Mouse (Mus musculus) limb, embryonic 10.5 days (tissue): ENCODE measurements at regions not wholly inside any gene's neighbourhood (a gene's known extent, or its start where the extent isn't known, plus 50 kb on each side); places are given as distances from the start of the nearest gene placed in this dataset.

Experiments used
- DNase-seq: peaks from one replicate; pipeline ENCODE4 v3.0.0-alpha.2; 2017; ENCODE audit warnings: low spot score
- H3K27ac ChIP-seq: fragments of 300-500 bp; sonication (generic); 2 replicates; pipeline ENCODE4 v1.5.1; 2016; ENCODE audit warnings: mild to moderate bottlenecking
- H3K27me3 ChIP-seq: fragments of 300-500 bp; sonication (generic); 2 replicates; pipeline ENCODE4 v1.6.1; 2016; ENCODE audit warnings: low read depth, mild to moderate bottlenecking; ENCODE audit not compliant: poor library complexity, severe bottlenecking
- H3K36me3 ChIP-seq: fragments of 300-500 bp; sonication (generic); 2 replicates; pipeline ENCODE4 v1.6.1; 2016; ENCODE audit warnings: mild to moderate bottlenecking, moderate library complexity
- H3K4me1 ChIP-seq: fragments of 300-500 bp; sonication (generic); 2 replicates; pipeline ENCODE4 v1.6.1; 2016
- H3K4me3 ChIP-seq: fragments of 300-500 bp; sonication (generic); 2 replicates; pipeline ENCODE4 v1.5.1; 2016; ENCODE audit warnings: mild to moderate bottlenecking, moderate library complexity
- H3K9me3 ChIP-seq: fragments of 300-500 bp; sonication (generic); replicated peaks from 2 replicates; pipeline ENCODE4 v1.6.1; 2016; ENCODE audit warnings: mild to moderate bottlenecking
- WGBS: fragments of 180-500 bp; shearing (Covaris S2); methylation state at CpG from one replicate; pipeline ENCODE4 v1.1.7; 2016; 5-methylcytosine and 5-hydroxymethylcytosine counted together

DNA sequence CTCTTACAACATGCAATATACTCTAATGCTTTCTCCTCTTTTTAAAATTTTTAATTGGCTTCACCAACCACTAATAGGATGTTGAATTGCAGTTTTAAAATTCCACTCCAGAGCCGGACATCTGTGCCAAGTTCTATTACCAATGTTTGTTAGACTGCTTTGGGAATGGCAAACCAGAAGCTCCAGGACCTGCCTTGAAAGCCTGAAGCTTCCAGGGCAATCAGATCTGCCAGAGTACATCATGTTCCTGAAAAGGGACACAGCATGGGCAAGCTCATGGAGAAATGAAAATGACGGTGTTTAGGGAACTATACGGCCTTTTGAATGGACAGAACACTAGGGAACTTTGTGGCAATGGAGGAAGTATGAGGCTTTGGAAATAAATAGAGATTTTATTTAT lies 187.8 kb upstream of the Spaca1 start:
- 92% methylated on average over 3 of the region's 3 CpGs for WGBS
- Histone ChIP-seq H3K27me3 (no peaks in the 10 kb centered on the region), H3K4me1 (peaks cover 31% of the 10 kb centered on the region), H3K4me3 (no peak overlapping the region), H3K27ac (no peak overlapping the region), H3K36me3 (no peaks in the 10 kb centered on the region), H3K9me3 (no peaks in the 10 kb centered on the region)
- DNase-seq: no peak

DNA sequence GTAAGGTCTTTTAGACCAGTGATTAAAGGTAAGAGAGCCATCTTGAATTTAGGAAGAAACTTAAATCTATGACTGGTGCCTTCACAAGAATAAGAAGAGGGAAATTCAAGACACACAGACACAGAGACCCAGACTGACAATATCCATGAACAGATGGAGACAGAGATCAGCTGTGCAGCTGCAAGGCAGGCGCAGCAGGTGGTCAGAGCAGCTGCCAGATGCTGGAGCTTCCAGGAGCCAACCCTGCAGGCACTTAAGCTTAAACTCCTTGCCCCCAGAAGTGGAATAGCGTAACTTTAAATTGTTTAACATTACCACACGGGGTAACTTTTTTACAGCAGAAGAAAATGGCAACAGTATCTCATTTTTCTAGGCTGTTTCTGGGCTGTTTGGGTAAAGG lies 189.6 kb upstream of the Spaca1 start:
- no peaks in the 10 kb centered on the region for H3K27me3 ChIP-seq
- DNase-seq: no peak
- no peak overlapping the region for H3K4me3 ChIP-seq
- no peaks in the 10 kb centered on the region for H3K36me3 ChIP-seq
- H3K9me3 ChIP-seq: no peaks in the 10 kb centered on the region
- WGBS: 63% methylated on average over 3 of the region's 3 CpGs
- peaks cover 21% of the 10 kb centered on the region for H3K4me1 ChIP-seq
- no peak overlapping the region for H3K27ac ChIP-seq

GRCm38 (mm10) chr4:34241060-34241571 lies 191.1 kb upstream of the Spaca1 start:
- no peaks in the 10 kb centered on the region for H3K36me3 ChIP-seq
- H3K27me3 ChIP-seq: no peaks in the 10 kb centered on the region
- DNase-seq: no peak
- no peak overlapping the region for H3K4me3 ChIP-seq
- H3K27ac ChIP-seq: no peak overlapping the region
- H3K4me1 ChIP-seq: peaks cover 18% of the 10 kb centered on the region
- H3K9me3 ChIP-seq: no peaks in the 10 kb centered on the region
- WGBS: 78% methylated on average over 7 of the region's 7 CpGs

DNA sequence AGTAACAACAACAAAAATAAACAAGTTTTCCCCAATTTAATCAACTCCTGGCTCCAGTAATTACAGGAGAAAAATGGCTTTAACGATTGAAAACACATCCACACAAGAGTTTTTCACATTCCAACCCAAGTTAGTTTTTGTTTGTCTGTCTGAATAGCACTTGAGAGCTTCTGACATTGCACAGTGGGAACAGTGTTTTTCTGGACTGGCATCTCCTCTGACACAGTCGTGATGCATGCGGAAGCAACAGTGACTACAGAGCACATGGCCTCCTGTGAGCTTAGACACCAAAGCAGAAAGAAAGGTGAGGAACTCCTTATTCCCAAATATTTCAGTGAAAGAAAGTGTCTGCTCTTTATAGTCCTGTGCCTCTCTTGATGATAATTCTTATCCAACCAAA lies 191.7 kb upstream of the Spaca1 start:
- WGBS: 82% methylated on average over 3 of the region's 3 CpGs
- no peak overlapping the region for H3K27ac ChIP-seq

DNA sequence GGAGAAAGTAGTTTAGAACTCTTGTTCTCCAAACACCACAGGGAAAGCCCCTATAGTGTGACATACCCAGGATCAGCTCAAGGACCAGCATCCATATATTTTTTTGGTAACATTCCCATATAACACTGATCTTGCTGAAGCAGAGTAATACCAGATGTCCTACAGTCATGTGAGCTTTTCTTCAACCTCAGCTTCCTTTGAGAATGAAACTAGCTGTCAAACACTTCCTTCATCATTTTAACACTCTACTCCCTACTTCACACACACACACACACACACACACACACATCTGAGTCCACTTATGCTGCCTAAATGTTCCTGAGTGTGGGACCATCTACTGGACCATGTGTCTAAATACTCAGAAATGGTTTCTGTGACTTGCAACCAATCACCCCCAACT lies 209.5 kb upstream of the Spaca1 start:
- H3K4me1 ChIP-seq: no peaks in the 10 kb centered on the region
- H3K4me3 ChIP-seq: no peak overlapping the region
- no peak for DNase-seq

More for the DNA sequence above, 191.7 kb upstream of the Spaca1 start:
- Histone ChIP-seq H3K4me1 (peaks cover 13% of the 10 kb centered on the region), H3K27me3 (no peaks in the 10 kb centered on the region), H3K36me3 (no peaks in the 10 kb centered on the region), H3K4me3 (no peak overlapping the region), H3K9me3 (no peaks in the 10 kb centered on the region)
- no peak for DNase-seq

GRCm38 (mm10) chr4:34260468-34260867 lies 210.5 kb upstream of the Spaca1 start:
- H3K4me3 ChIP-seq: no peak overlapping the region
- 96% methylated on average over 4 of the region's 4 CpGs for WGBS
- no peak for DNase-seq

More for the DNA sequence above, 209.5 kb upstream of the Spaca1 start:
- H3K27me3 ChIP-seq: no peaks in the 10 kb centered on the region
- H3K27ac ChIP-seq: no peak overlapping the region
- no peaks in the 10 kb centered on the region for H3K9me3 ChIP-seq
- H3K36me3 ChIP-seq: no peaks in the 10 kb centered on the region

GRCm38 (mm10) chr4:34261809-34262208 lies 211.8 kb upstream of the Spaca1 start:
- no peak for DNase-seq
- Histone ChIP-seq H3K4me1 (no peaks in the 10 kb centered on the region), H3K9me3 (no peaks in the 10 kb centered on the region), H3K27me3 (no peaks in the 10 kb centered on the region), H3K27ac (no peak overlapping the region), H3K36me3 (no peaks in the 10 kb centered on the region), H3K4me3 (no peak overlapping the region)
- WGBS: 67% methylated on average over 6 of the region's 6 CpGs

More at GRCm38 (mm10) chr4:34260468-34260867, 210.5 kb upstream of the Spaca1 start:
- Histone ChIP-seq H3K36me3 (no peaks in the 10 kb centered on the region), H3K9me3 (no peaks in the 10 kb centered on the region), H3K27me3 (no peaks in the 10 kb centered on the region), H3K27ac (no peak overlapping the region), H3K4me1 (no peaks in the 10 kb centered on the region)

- no peaks in the 10 kb centered on the region for H3K4me1 ChIP-seq
- H3K36me3 ChIP-seq: no peaks in the 10 kb centered on the region
- 89% methylated on average over 5 of the region's 5 CpGs for WGBS
- H3K27ac ChIP-seq: no peak overlapping the region
- H3K9me3 ChIP-seq: no peaks in the 10 kb centered on the region
- DNase-seq: no peak
- no peak overlapping the region for H3K4me3 ChIP-seq
- no peaks in the 10 kb centered on the region for H3K27me3 ChIP-seq
These were observed 214.4 kb upstream of the Spaca1 start for GRCm38 (mm10) chr4:34264431-34264830.

GRCm38 (mm10) chr4:34274316-34274715 lies 224.3 kb upstream of the Spaca1 start:
- Histone ChIP-seq H3K4me1 (peaks cover 3% of the 10 kb centered on the region; the same call in 1 of the 2 replicates), H3K27me3 (no peaks in the 10 kb centered on the region), H3K4me3 (no peak overlapping the region), H3K27ac (no peak overlapping the region), H3K9me3 (no peaks in the 10 kb centered on the region), H3K36me3 (no peaks in the 10 kb centered on the region)
- 69% methylated on average over 3 of the region's 3 CpGs for WGBS
- DNase-seq: no peak

- DNase-seq: no peak
- H3K4me3 ChIP-seq: no peak overlapping the region
- peaks cover 3% of the 10 kb centered on the region; the same call in 1 of the 2 replicates for H3K4me1 ChIP-seq
- no peaks in the 10 kb centered on the region for H3K27me3 ChIP-seq
- no peak overlapping the region for H3K27ac ChIP-seq
- no peaks in the 10 kb centered on the region for H3K36me3 ChIP-seq
- H3K9me3 ChIP-seq: no peaks in the 10 kb centered on the region
These were observed 225.4 kb upstream of the Spaca1 start for GRCm38 (mm10) chr4:34275372-34275771.

DNA sequence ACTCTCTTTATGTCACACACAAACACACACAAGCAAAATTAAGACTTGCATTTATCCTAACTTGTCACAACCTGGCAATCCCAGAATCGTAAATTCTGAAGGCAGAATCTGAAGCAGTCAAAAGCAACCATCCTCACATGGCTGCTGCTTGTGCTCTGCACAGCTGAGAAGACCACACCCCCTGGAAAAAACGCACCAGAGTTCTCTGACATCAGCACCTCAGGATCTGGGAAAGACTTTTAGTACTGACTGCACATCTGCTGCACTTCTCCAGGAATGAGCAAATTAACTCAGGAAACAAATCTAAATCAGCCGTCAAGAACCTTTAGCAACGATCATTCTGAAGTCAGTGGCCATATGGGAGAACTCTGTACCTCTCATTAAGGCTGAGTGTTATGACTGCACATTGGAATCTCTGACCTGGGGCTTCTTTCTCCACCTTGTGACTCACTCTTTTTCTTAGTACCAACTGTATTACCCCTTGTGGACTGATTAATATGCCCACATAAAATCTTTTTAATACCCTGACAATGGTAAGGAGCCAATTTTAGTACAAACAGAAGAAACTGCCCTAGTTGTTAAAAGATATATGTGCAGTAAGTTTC lies 248.1 kb upstream of the Akirin2 start:
- H3K4me3 ChIP-seq: no peak overlapping the region
- H3K9me3 ChIP-seq: no peaks in the 10 kb centered on the region
- H3K27me3 ChIP-seq: no peaks in the 10 kb centered on the region
- 33% methylated on average over 4 of the region's 4 CpGs for WGBS
- peaks cover 8% of the 10 kb centered on the region; the same call in 1 of the 2 replicates for H3K4me1 ChIP-seq
- no peaks in the 10 kb centered on the region for H3K36me3 ChIP-seq
- DNase-seq: no peak
- no peak overlapping the region for H3K27ac ChIP-seq

GRCm38 (mm10) chr4:34308921-34309563 lies 241.7 kb upstream of the Akirin2 start:
- Histone ChIP-seq H3K9me3 (no peaks in the 10 kb centered on the region), H3K4me3 (no peak overlapping the region), H3K4me1 (peaks cover 8% of the 10 kb centered on the region), H3K27me3 (no peaks in the 10 kb centered on the region), H3K27ac (no peak overlapping the region), H3K36me3 (no peaks in the 10 kb centered on the region)
- 75% methylated on average over 8 of the region's 8 CpGs for WGBS
- DNase-seq: no peak

DNA sequence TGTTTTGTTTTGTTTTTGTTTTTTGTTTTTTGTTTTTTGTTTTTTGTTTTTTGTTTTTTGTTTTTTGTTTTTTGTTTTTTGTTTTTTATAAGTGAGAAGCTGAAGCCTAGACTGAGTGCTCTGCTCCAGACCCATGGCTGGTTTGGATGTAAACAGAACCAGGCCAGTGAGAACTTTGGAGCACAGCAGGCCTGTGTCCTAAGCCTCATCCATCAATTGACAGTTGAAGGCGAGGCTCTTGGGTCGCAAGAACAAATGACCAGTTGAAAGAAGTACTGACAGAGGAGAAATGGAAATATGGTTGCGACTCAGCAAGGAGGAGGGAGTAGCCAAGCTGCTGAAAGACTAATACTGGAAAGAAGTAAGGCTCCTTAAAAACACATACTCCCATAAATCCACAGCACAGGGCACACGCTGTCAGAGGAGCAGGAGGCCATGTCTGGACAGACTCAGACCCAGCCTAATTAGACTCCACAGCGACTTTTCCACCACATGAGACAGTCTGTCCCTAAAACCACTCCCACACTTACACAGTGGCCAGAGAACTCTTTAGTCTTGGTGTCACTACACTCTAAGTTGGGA lies 240.6 kb upstream of the Akirin2 start:
- DNase-seq: peak; percentile 60
- Histone ChIP-seq H3K4me3 (no peak overlapping the region), H3K27me3 (no peaks in the 10 kb centered on the region), H3K27ac (no peak overlapping the region), H3K36me3 (no peaks in the 10 kb centered on the region), H3K4me1 (peaks cover 8% of the 10 kb centered on the region), H3K9me3 (no peaks in the 10 kb centered on the region)
- WGBS: 14% methylated on average over 5 of the region's 5 CpGs
